23 mouse cellular contexts compared by ENCODE assay signal in the genomic region with DNA sequence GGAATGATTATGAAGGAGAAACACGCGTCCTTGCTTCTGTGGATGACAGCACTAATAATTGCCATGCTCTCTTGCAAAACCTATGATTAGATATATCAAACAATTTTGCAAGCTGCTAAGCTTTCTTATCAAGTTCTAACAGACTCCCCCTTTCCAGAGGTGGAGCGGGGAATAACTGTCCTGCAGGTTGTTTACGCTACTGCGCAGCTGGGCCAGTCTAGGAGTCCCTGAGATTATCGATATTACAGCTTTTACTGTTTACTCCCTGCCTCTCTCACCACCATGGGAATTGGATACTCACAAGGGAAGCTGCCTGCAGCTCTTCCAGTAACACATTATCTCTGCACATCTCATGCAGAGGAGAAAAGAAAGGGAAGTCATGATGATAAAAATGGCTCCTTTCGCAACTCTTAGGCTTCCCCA. TPM values are rescaled to one million over a fixed set of nuclear protein-coding genes. Genes with fewer than 3 reads are reported as not detected.
DNase-seq lines count a peak whose midpoint lies in the region; ATAC-seq and TF ChIP-seq lines count a peak whose summit lies in the region.
"Had no signal": no experiment of that assay in that cellular context is flagged by ENCODE, and none has a peak within 500 bp of the region (broad histone marks: within the 10 kb centered on the region; RNA-seq: fewer than 3 reads in every experiment).

No protein-coding gene starts in this region.

- H3K9ac ChIP-seq in liver, embryonic 11.5 days (ENCODE audit: low read depth, low read length): no peak overlapping the region
- no peak overlapping the region for H3K9ac ChIP-seq in liver, postnatal 0 days (replicated peaks)
- H3K9ac ChIP-seq in midbrain, embryonic 15.5 days: no peak overlapping the region
- no peak overlapping the region for H3K9ac ChIP-seq in kidney, embryonic 14.5 days (ENCODE audit: low read depth, low read length)
- H3K9ac ChIP-seq: forebrain, embryonic 12.5 days; intestine, embryonic 15.5 days had no signal

- 44% methylated on average over 7 of the region's 7 CpGs for WGBS in liver, embryonic 11.5 days
- WGBS in liver, postnatal 0 days (ENCODE audit: insufficient replicate concordance): 40% methylated on average over 7 of the region's 7 CpGs
- 79% methylated on average over 7 of the region's 7 CpGs for WGBS in midbrain, embryonic 15.5 days
- WGBS in kidney, embryonic 14.5 days: 89% methylated on average over 7 of the region's 7 CpGs

- peaks cover 2% of the 10 kb centered on the region; the same call in 1 of the 2 replicates for H3K27me3 ChIP-seq in G1E (ENCODE audit: insufficient read depth, low read length)
- H3K27me3 ChIP-seq in liver, embryonic 11.5 days (replicated peaks; ENCODE audit: control insufficient read depth, insufficient read depth, low read length): no peaks in the 10 kb centered on the region
- H3K27me3 ChIP-seq in liver, postnatal 0 days (ENCODE audit: insufficient read depth, low read length): no peaks in the 10 kb centered on the region
- H3K27me3 ChIP-seq in midbrain, embryonic 15.5 days (replicated peaks): no peaks in the 10 kb centered on the region
- no peaks in the 10 kb centered on the region for H3K27me3 ChIP-seq in kidney, embryonic 14.5 days (ENCODE audit: control insufficient read depth, insufficient read depth, low read length)
- H3K27me3 ChIP-seq: CH12.LX; forebrain, embryonic 12.5 days; intestine, embryonic 15.5 days; megakaryocyte, embryonic 14.5 days had no signal

- no peak overlapping the region for H3K27ac ChIP-seq in liver, embryonic 11.5 days (ENCODE audit: low read depth, low read length)
- no peak overlapping the region for H3K27ac ChIP-seq in liver, postnatal 0 days (ENCODE audit: low read depth)
- H3K27ac ChIP-seq in midbrain, embryonic 15.5 days: no peak overlapping the region
- no peak overlapping the region for H3K27ac ChIP-seq in kidney, embryonic 14.5 days (ENCODE audit: low read depth, low read length)
- H3K27ac ChIP-seq: forebrain, embryonic 12.5 days; intestine, embryonic 15.5 days; layer of hippocampus, adult 2 months; limb, embryonic 10.5 days had no signal

- TF ChIP-seq CTCF in G1E (IDR thresholded peaks at IDR 0.05; ENCODE audit: low read depth, low read length): no peak
- no peak for TF ChIP-seq CTCF in liver, postnatal 0 days (IDR thresholded peaks at IDR 0.05; ENCODE audit: low read depth)

- no peak overlapping the region for H3K4me3 ChIP-seq in G1E (ENCODE audit: low read depth, low read length)
- H3K4me3 ChIP-seq in liver, embryonic 11.5 days (ENCODE audit: low read depth, low read length): no peak overlapping the region
- H3K4me3 ChIP-seq in liver, postnatal 0 days (ENCODE audit: low read depth, low read length): no peak overlapping the region
- H3K4me3 ChIP-seq in midbrain, embryonic 15.5 days: no peak overlapping the region
- no peak overlapping the region for H3K4me3 ChIP-seq in kidney, embryonic 14.5 days (ENCODE audit: low read length)
- H3K4me3 ChIP-seq: forebrain, embryonic 12.5 days; intestine, embryonic 15.5 days; layer of hippocampus, adult 2 months; limb, embryonic 10.5 days; megakaryocyte, embryonic 14.5 days had no signal

- no peaks in the 10 kb centered on the region for H3K9me3 ChIP-seq in G1E (replicated peaks)
- H3K9me3 ChIP-seq in liver, embryonic 11.5 days (ENCODE audit: control insufficient read depth, low read length): no peaks in the 10 kb centered on the region
- no peaks in the 10 kb centered on the region for H3K9me3 ChIP-seq in liver, postnatal 0 days (ENCODE audit: low read length)
- H3K9me3 ChIP-seq in midbrain, embryonic 15.5 days: no peaks in the 10 kb centered on the region
- H3K9me3 ChIP-seq in kidney, embryonic 14.5 days (ENCODE audit: control insufficient read depth, low read length): no peaks in the 10 kb centered on the region
- H3K9me3 ChIP-seq: forebrain, embryonic 12.5 days; intestine, embryonic 15.5 days; limb, embryonic 10.5 days; megakaryocyte, embryonic 14.5 days had no signal

- peak; percentile 76 for ATAC-seq in G1E (ENCODE audit: extremely low read depth, insufficient number of reproducible peaks, low FRiP score, poor library complexity, severe bottlenecking)
- peak; percentile 92 for ATAC-seq in liver, embryonic 11.5 days (replicated peaks; ENCODE audit: low FRiP score)
- peak; percentile 84 for ATAC-seq in liver, postnatal 0 days
- no peak for ATAC-seq in midbrain, embryonic 15.5 days (replicated peaks)
- no peak for ATAC-seq in kidney, embryonic 14.5 days (ENCODE audit: low FRiP score, low TSS enrichment)
- ATAC-seq: hindbrain, embryonic 16.5 days; intestine, embryonic 15.5 days; midbrain, embryonic 16.5 days had no signal

- peak overlapping the region; percentile 19; the same call in 1 of the 2 replicates for H3K4me2 ChIP-seq in liver, embryonic 11.5 days
- no peak overlapping the region; the same call in 1 of the 2 replicates for H3K4me2 ChIP-seq in liver, postnatal 0 days (ENCODE audit: low read depth, low read length)
- no peak overlapping the region for H3K4me2 ChIP-seq in midbrain, embryonic 15.5 days
- H3K4me2 ChIP-seq in kidney, embryonic 14.5 days (replicated peaks; ENCODE audit: low read depth, low read length): no peak overlapping the region
- H3K4me2 ChIP-seq: forebrain, embryonic 12.5 days; heart, embryonic 11.5 days; intestine, embryonic 15.5 days had no signal

- no peaks in the 10 kb centered on the region for H3K36me3 ChIP-seq in G1E (replicated peaks)
- no peaks in the 10 kb centered on the region for H3K36me3 ChIP-seq in liver, embryonic 11.5 days (ENCODE audit: control insufficient read depth, insufficient read depth, low read length)
- no peaks in the 10 kb centered on the region for H3K36me3 ChIP-seq in liver, postnatal 0 days (replicated peaks; ENCODE audit: insufficient read depth, low read length)
- no peaks in the 10 kb centered on the region for H3K36me3 ChIP-seq in midbrain, embryonic 15.5 days (replicated peaks)
- no peaks in the 10 kb centered on the region for H3K36me3 ChIP-seq in kidney, embryonic 14.5 days (ENCODE audit: control insufficient read depth, insufficient read depth, low read length)
- H3K36me3 ChIP-seq: forebrain, embryonic 12.5 days; intestine, embryonic 15.5 days; limb, embryonic 10.5 days had no signal

- DNase-seq in G1E (ENCODE audit: low spot score): no peak
- peak; percentile 25 for DNase-seq in c-Kit-positive CD71-positive TER-119-positive erythroid progenitor cells, embryonic 14.5 days (ENCODE audit: low spot score)
- no peak for DNase-seq in liver, embryonic 11.5 days (ENCODE audit: low spot score)
- no peak for DNase-seq in liver, postnatal 0 days
- no peak for DNase-seq in lung, postnatal 14 days
- DNase-seq in lung, adult 18-20 months: no peak
- DNase-seq: B cell, adult 2 months; cerebellum, adult 9-11 months; kidney, adult 8-10 months; kidney, postnatal 14 days; lung, postnatal 10 days; thymus, postnatal 36 days had no signal

- peak; percentile 88 for TF ChIP-seq EP300 in liver, postnatal 0 days (IDR thresholded peaks at IDR 0.05; ENCODE audit: low read depth)

- H3K4me1 ChIP-seq in G1E (ENCODE audit: insufficient read depth, low read depth, low read length): peaks cover 12% of the 10 kb centered on the region
- no peaks in the 10 kb centered on the region for H3K4me1 ChIP-seq in liver, embryonic 11.5 days (replicated peaks; ENCODE audit: control insufficient read depth, insufficient read depth, low read length)
- H3K4me1 ChIP-seq in liver, postnatal 0 days (ENCODE audit: insufficient read depth): no peaks in the 10 kb centered on the region
- H3K4me1 ChIP-seq in midbrain, embryonic 15.5 days: no peaks in the 10 kb centered on the region
- H3K4me1 ChIP-seq in kidney, embryonic 14.5 days (ENCODE audit: control insufficient read depth, insufficient read depth, low read length): no peaks in the 10 kb centered on the region
- H3K4me1 ChIP-seq: forebrain, embryonic 12.5 days; intestine, embryonic 15.5 days; limb, embryonic 10.5 days; megakaryocyte, embryonic 14.5 days had no signal

RNA-seq across cellular contexts. Expression of gene Edem3, which starts 14.0 kb away (rescaled TPM):
- total RNA-seq in G1E (2014; fragmentation: Nextera tagmentation) (31.2 and 33.7 TPM in 2 replicates), G1E (2017) (60.2 and 64.0 TPM in 2 replicates)
- 5.7 and 7.7 TPM in 2 replicates for polyA plus RNA-seq in G1E (2012)
- polyA plus RNA-seq in liver, embryonic 11.5 days (2014; fragmentation: Nextera tagmentation; extraction: Ambion mirVana): 17.5 and 18.6 TPM in 2 replicates
- 3.7 and 5.2 TPM in 2 replicates for polyA plus RNA-seq in liver, postnatal 0 days (2015; fragmentation: Nextera tagmentation; extraction: Ambion mirVana)
- 20.3 and 22.3 TPM in 2 replicates for polyA plus RNA-seq in midbrain, embryonic 15.5 days (2015; fragmentation: Nextera tagmentation; extraction: Ambion mirVana)
- polyA plus RNA-seq in kidney, embryonic 14.5 days (2014; fragmentation: Nextera tagmentation; extraction: Ambion mirVana): 9.1 and 21.7 TPM in 2 replicates

Comparison
In these comparisons a context has a peak if more than half of its experiments do, and no peak if none do; other contexts are left out.
1. ATAC-seq: peak in G1E (single experiment), liver, embryonic 11.5 days (single experiment) and liver, postnatal 0 days (single experiment); none in midbrain, embryonic 15.5 days (single experiment) and kidney, embryonic 14.5 days (single experiment).